Mouse (Mus musculus) ES-CJ7 (cell line): ENCODE data around the gene Dact2.

ENCODE experiments used
- DNase-seq: peaks from one replicate; pipeline ENCODE4 v3.0.0; 2011; ENCODE audit warnings: low read depth, low spot score

The Dact2 gene

GRCm38 (mm10) chr17:14175704-14176103 is 28.4 kb downstream of the Dact2 start:
- DNase-seq = no peak

GRCm38 (mm10) chr17:14175019-14175418 is 29.1 kb downstream of the Dact2 start:
- no peak for DNase-seq

GRCm38 (mm10) chr17:14174401-14174800 is 29.7 kb downstream of the Dact2 start:
- no peak for DNase-seq

GRCm38 (mm10) chr17:14173459-14173858 is 30.6 kb downstream of the Dact2 start:
- DNase-seq = peak; percentile 28

- no peak for DNase-seq
Observed at GRCm38 (mm10) chr17:14172731-14173130, 31.4 kb downstream of the Dact2 start.

- DNase-seq = no peak
Observed at GRCm38 (mm10) chr17:14172184-14172583, 31.9 kb downstream of the Dact2 start.

GRCm38 (mm10) chr17:14170961-14171479 is 33.1 kb downstream of the Dact2 start:
- no peak for DNase-seq

- peak; percentile 44 for DNase-seq
Observed at GRCm38 (mm10) chr17:14169431-14169830, 34.7 kb downstream of the Dact2 start.

GRCm38 (mm10) chr17:14167594-14167993 is 36.5 kb downstream of the Dact2 start:
- no peak for DNase-seq

- peak; percentile 32 for DNase-seq
Observed at GRCm38 (mm10) chr17:14166746-14167432, 37.2 kb downstream of the Dact2 start.

GRCm38 (mm10) chr17:14165934-14166610 is 38.0 kb downstream of the Dact2 start:
- no peak for DNase-seq

GRCm38 (mm10) chr17:14165332-14165876 is 38.7 kb downstream of the Dact2 start:
- DNase-seq = peak; percentile 7

GRCm38 (mm10) chr17:14160846-14161245 is 43.3 kb downstream of the Dact2 start:
- no peak for DNase-seq

- no peak for DNase-seq
Observed at GRCm38 (mm10) chr17:14157779-14158195, 46.3 kb downstream of the Dact2 start.
